Mouse (Mus musculus) thymus, postnatal 4 days (tissue): ENCODE measurements around the gene Syngr1.

Experiments
- DNase-seq: peaks from one replicate; pipeline ENCODE4 v3.0.0; 2021

Gene Syngr1

DNA sequence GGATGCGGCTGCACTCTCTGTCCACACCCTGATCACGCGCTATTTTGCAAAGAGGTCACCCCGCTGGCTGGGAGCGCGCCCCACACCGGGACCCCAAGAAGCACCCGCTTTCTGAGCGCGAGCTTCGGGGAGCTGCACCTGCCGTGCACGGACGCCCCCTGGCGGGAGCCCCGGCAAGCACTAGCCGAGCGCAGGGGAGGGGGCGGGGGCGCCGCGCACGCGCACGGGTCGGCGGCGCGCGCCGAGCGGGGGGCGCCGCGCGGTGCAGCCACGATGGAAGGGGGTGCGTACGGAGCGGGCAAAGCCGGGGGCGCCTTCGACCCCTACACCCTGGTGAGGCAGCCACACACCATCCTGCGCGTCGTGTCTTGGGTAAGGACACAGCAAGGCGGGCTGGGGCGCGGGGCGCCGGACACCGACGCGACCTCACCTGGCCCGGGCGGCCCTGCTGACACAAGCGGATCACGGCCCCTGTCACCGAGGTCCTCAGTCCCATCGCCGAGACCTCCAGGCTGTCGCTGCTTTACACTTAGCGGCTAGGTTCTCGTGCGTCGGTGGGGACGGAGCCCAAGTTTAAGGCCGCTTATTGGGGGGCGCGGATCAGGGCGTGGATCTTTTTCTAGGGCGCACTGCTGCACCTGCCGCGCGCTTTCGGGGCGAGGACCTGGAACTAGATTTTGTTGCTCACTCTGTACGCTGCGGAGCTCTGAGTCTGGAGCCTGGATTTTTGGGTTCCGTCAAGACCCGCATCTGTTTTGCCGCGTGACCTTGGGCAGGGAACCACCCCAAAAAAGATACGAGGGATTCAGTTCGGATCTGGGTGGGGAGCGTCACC lies at the start of gene Syngr1, which contains the start of gene Rpl3:
Syngr1 (plus strand) TSS at position 214 of the 835 bp plus-strand sequence.
Rpl3 (minus strand) TSS at position 748 of the 835 bp plus-strand sequence.
- peak; percentile 97 for DNase-seq

GRCm38 (mm10) chr15:80042152-80042551 lies 49.0 kb upstream of the Syngr1 start:
- DNase-seq = no peak

DNA sequence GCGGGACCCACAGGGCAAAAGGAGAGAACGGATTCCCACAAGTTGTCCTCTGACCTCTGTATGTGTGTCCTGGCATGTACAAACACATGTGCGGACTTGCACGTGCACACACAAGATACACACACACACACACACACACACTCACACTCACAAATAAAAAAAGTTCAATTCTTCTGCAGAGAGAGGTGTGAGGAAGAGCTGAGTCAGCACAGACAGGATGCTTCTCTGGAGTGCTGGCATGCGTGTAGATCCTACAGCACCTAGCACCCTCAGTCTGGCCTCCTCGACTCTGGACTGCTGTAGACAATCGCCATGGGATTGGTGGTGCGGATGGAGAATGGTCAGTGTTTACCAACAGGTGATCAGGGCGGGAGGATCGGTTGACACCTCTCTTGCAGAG lies 46.9 kb upstream of the Syngr1 start:
- no peak for DNase-seq

DNA sequence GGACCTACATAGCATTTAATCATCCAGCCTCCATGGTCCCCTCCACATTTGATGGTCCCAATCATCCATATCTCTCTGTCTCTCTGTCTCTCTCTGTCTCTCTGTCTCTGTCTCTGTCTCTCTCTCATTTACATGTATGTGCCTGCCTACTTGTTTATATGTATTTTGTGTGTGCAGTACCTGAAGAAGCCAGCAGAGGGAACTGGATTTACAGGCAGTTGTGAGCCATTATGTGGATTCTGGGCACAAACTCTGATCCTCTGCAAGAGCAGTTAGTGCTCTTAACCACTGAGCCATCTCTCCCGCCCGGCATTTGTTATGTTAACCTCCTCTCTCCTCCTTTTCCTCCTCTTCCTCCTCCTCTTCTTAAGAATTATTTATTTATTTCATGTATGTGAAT lies 45.4 kb upstream of the Syngr1 start:
- no peak for DNase-seq

GRCm38 (mm10) chr15:80047242-80047641 lies 43.9 kb upstream of the Syngr1 start:
- DNase-seq = no peak

DNA sequence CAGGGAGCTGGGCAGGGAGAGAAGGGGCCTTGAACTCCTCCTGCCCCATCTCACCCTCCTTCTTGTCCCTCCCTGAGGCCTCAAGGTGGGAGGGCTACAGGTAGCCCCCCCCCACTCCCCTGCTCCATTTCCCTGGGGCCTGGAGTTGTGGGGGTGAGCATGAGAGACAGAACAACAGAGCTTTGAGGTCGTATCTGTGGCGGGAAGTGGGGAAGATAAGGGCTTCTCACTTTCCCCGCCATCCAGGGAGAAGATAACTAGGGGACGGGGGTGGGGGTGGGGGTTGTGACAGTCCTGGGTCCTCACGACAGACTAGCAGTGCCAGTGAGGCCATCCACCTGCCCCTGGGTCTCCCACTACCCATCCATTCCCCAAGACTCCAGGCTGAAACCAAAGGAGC lies 43.2 kb upstream of the Syngr1 start:
- no peak for DNase-seq

GRCm38 (mm10) chr15:80050093-80050492 lies 41.0 kb upstream of the Syngr1 start:
- DNase-seq = peak; percentile 79

DNA sequence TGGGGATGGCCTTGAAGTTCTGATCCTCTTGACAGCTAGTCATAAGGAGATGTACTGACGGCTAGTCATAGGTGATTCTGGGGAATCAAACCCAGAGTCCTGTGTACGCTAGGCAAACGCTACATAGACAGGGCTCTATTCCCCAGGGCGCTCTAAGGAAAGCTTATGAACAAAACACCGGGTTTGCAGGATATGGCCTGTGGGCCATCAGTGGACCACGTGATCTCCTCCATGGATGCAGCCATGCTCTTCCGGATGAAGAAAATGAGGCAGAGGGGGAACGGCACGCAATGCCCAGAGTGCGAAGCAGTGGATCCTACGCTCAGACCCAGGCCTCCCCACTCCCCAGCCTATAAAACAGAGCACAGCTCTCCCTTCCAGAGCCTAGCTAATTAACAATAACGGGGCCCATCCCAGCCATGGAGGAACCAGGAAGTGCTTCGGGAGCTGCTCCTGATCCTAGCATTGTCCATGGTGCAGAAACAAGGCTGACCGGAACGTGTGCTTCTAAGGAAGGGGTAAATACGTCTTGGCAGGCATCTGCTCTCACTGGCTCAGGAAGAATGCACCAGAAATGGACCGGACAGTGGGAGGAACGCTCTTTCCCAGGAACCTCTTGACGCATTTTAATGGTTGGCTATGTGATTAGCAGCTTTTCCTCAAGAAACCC lies 39.9 kb upstream of the Syngr1 start:
- DNase-seq = peak; percentile 45

DNA sequence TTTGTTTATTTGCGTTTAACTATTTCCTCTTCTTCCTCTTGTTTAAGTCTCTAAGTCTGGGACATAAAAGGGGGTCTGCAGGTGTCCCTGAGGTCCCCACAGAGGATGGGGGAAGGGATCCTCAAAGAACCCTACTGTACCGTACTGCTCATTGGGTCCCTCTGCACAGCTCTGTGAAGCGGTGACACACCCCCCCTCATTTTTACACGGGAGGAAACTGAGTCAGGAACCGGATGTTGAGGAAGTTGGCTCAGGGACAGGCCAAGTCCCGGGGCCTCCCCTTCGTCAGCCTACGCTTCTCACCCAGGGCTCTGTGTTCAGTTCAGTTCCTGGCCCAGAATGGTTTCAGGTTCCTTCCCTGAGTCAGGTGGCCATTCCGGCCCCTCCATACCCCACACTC lies 39.4 kb upstream of the Syngr1 start:
- peak; percentile 55 for DNase-seq

GRCm38 (mm10) chr15:80053381-80054033 lies 37.6 kb upstream of the Syngr1 start:
- DNase-seq = no peak

GRCm38 (mm10) chr15:80054034-80054710 lies 37.0 kb upstream of the Syngr1 start:
- DNase-seq = no peak

DNA sequence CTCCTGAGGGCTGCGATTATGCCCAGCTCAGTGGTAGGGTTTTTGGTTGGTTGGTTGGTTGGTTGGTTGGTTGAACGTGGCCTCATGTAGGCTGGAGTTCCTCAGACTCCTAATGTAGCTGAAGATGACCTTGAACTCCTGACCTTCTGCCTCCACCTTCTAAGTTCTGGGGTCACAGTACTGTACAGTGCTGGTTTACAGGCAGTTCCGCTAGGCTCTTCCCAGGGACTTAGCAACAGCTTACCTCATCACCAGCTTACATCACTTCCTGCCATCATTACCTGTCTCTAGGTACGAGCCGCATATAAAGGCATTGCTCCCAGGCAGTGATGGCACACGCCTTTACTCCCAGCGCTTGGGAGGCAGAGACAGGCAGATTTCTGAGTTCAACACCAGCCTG lies 33.0 kb upstream of the Syngr1 start:
- DNase-seq = no peak

- no peak for DNase-seq
These were observed 31.5 kb upstream of the Syngr1 start for GRCm38 (mm10) chr15:80059606-80060005.

DNA sequence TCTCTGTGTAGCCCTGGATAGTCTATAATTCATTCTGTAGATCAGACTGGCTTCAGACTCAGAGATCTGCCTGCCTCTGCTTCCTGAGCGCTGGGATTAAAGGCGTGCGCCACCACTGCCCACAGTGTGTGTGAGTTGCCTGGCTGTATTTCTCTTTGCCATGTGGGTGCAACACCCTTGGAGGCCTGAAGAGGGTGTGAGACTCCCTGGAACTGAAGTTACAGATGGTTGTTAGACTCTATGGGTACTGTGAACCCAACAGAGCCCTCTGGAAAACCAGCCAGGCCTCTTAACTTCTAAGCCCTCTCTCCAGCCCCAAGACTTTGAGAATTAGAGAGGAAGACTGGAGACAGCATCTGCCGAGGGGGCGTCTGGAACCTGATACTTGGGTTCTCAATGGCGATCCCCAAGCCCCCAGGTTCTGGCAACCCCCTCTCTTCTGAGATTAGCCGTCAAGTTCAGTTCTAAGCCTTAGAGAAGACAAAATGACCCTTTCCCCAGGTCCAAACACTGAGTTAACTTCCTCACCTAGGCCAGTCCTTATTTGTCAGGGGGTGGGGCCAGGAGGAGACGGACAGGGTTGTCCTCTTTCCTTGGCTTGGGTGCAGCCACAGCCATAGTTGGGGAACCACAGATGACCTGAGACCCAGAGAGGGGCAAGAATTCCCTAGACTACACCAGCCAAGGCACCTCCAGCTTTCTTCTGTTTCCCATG lies 30.6 kb upstream of the Syngr1 start:
- no peak for DNase-seq

- no peak for DNase-seq
These were observed 30.0 kb upstream of the Syngr1 start for GRCm38 (mm10) chr15:80061071-80061550.

- DNase-seq = no peak
These were observed 28.8 kb upstream of the Syngr1 start for GRCm38 (mm10) chr15:80062339-80062738.

DNA sequence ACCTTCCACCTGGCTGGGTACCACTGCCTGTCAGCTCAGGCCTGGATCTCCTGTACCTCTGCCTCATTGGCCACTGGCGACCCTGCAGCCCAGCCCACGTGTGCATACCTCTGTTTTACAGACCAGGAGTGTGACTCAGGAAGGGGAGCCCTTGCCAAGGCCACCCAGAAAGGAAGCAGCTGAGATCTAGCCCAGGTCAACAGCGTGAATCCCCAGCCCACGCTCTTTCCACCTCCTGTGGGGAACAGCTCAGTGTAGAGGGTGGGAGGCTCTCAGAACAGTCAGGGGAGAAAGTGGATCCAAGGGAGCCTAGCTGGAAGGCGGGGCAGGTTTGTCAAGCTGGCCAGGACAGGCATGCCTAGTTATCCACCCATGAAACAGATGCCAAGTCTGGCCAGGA lies 28.3 kb upstream of the Syngr1 start:
- no peak for DNase-seq

GRCm38 (mm10) chr15:80064965-80065364 lies 26.2 kb upstream of the Syngr1 start:
- peak; percentile 37 for DNase-seq

DNA sequence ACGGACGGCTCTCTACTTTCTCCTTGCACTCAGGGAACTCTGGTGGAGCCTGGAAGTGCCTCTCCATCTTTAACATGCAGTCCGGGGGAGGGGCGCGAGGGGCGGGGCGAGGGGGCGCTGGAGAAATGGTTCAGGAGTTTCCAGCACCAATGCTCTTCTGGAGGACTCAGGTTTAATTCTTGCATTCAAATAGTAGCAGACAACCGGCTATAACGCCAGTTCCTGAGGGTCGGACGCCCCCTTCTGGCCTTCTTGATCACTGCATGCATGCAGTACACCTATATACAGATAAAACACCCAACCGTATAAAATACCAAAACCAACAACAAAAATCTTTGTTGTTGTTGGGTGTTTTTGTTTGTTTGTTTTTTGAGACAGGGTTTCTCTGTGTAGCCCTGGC lies 25.7 kb upstream of the Syngr1 start:
- peak; percentile 83 for DNase-seq

DNA sequence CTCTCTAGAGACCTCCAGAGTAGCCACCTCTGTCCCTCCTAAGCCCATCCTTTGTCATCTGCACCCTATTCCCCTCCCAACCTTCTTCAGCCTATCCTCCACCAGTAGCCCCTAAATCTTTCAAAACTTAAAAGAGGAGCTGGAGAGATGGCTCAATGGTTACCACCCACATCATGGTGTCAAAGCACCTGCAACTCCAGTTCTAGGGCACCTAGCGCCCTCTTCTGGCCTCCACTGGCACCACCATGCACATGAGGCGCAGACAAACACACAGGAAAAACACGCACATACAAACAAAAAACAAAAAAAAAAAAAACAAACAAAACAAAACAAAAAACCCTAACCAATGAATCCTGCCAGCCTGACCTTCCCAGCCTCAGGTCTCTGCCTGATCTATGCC lies 24.6 kb upstream of the Syngr1 start:
- DNase-seq = peak; percentile 76

DNA sequence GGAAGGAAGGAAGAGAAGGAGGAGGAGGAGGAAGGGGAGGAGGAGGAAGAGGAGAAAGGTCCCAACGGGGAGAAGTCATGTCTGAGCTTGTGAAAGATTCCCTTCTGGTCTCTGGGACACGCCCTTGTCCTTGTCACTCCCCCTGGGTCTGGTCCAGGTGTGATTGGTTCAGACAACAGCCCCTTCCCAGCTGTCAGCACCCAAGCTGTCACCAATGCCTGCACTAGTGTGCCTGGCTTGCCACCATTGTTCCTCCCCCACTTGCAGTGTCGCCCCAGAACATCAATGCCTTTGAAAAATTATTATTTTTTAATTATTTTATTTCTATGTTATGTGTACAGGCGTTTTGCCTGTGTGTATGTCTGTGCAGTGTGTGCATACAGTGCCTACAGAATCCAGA lies 22.0 kb upstream of the Syngr1 start:
- no peak for DNase-seq

GRCm38 (mm10) chr15:80070095-80070644 lies 21.0 kb upstream of the Syngr1 start:
- no peak for DNase-seq
